Mouse (Mus musculus) cerebellum, adult 2 months (tissue): Measurements from ENCODE around the gene Phf24.

ENCODE experiments used
- CTCF ChIP-seq: fragments of 200-500 bp; IDR thresholded peaks from 2 replicates; pipeline ENCODE4 v1.5.1; 2011; ENCODE audit warnings: low read depth, mild to moderate bottlenecking, control low read depth, low read length, moderate library complexity, borderline replicate concordance; ENCODE audit not compliant: insufficient read depth
- POLR2A ChIP-seq: fragments of 200-500 bp; IDR thresholded peaks from 2 replicates; pipeline ENCODE4 v1.6.1; 2011; ENCODE audit warnings: low read length, control low read depth, borderline replicate concordance; ENCODE audit not compliant: insufficient read depth

DNA sequence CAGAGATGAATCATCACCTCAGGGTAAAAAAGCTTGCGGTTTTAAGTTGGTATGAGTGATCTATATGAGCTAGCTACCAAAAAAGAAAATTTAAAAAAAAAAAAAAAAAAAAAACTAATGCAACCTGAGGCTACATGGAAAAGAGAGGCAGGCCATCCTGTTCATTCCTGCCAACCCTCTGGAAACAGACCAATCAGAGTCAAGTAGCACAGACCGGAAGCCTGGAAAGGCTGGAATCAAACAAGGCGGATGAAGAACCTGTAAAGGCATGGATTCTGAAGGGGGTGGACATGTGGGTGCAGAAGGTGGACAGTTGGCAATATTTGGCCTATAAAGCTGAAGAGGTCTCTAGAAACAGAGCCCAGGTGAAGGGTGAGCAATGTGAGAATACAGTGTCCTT lies 29.0 kb downstream of the Phf24 start:
- TF ChIP-seq POLR2A: no peak
- TF ChIP-seq CTCF: no peak
